Mouse (Mus musculus) bone marrow, adult 2 months (tissue): Measurements from ENCODE around the gene Slc5a3.

ENCODE experiments used
- CTCF ChIP-seq: fragments of 200-500 bp; IDR thresholded peaks from 2 replicates; pipeline ENCODE4 v1.5.1; 2011; ENCODE audit warnings: low read length, control low read depth; ENCODE audit not compliant: control insufficient read depth, insufficient read depth
- POLR2A ChIP-seq: fragments of 200-500 bp; IDR thresholded peaks from 2 replicates; pipeline ENCODE4 v1.6.1; 2011; ENCODE audit warnings: low read depth, mild to moderate bottlenecking, control low read depth, low read length, borderline replicate concordance; ENCODE audit not compliant: control insufficient read depth

DNA sequence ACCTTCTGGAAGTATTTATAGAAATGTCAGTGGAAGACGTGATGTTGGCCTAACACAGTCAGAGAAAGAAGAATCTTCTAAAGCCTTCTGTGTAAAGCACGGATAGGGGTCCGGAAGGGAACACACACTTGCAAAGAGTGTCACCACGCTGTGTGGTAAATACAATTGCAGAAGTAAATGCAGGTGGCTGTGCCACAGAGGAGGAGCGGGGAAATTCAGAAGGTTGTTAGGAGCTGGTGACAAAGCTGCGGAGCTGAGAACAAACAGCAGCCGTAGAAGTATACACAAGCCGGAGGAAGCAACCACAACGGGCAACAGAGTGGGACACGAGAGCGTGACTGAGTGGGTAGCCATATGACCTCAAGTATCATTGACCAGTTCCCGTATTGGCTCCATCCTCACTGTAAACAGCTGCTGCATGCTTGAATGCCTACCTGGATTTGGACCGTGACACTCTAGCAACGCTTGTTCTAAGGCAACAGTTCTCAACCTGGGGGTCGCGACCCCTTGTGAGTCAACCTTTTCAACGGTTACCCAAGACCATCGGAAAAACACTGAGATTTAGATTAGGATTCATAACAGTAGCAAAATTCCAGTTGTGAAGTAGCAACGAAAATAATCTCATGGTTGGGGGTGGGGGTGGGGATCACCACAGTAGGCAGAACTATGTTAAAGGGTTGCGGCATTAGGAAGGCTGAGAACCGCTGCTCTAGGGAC lies 20.1 kb upstream of the Slc5a3 start:
- TF ChIP-seq CTCF: no peak
- TF ChIP-seq POLR2A: no peak
